Mouse (Mus musculus): ENCODE measurements around the gene C2cd3.

DNA sequence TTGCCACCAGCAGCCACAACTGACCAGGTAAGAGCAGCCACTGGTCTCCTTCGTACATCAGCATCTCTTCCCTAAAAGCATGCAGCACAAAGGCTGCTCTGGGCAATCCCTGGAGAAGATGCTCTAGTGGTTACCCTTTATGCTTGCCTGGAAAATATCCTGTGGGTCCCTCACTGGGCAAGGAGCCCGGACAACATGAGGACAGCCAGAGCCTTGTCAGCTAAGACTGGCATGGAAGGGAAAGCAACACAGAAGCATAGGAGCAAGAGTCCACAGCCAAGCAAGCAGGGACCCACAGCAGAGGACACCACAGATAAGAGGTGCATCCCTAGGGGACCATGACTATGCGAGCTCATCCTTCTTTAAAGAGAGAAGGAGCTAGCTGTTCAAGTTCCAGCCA, 87.8 kb downstream of the C2cd3 start:
- TF ChIP-seq POLR2A (IDR thresholded peaks at IDR 0.05; ENCODE audit: insufficient read length, low read depth) (no peak), E2F4 (IDR thresholded peaks at IDR 0.05; ENCODE audit: insufficient read depth) (no peak), CEBPB (IDR thresholded peaks at IDR 0.05; ENCODE audit: insufficient read depth, poor library complexity, severe bottlenecking) (no peak), USF1 (IDR thresholded peaks at IDR 0.05; ENCODE audit: low read depth) (no peak), TCF12 (IDR thresholded peaks at IDR 0.05; ENCODE audit: insufficient read depth, poor library complexity, severe bottlenecking) (no peak)
